Mouse (Mus musculus): ENCODE results near the gene Ranbp9.
A peak's percentile ranks its signal among the peaks of the same experiment; 100 is the strongest.
"Not testable (repeated sequence)": the region's sequence is repeated elsewhere in the genome, so short reads cannot be mapped to it uniquely, and the experiment has no call there.

The Ranbp9 gene

GRCm38 (mm10) chr13:43496660-43497059 is 15.6 kb upstream of the Ranbp9 start:
- peak; percentile 45 for DNase-seq (ENCODE audit: low read depth, low spot score)

DNA sequence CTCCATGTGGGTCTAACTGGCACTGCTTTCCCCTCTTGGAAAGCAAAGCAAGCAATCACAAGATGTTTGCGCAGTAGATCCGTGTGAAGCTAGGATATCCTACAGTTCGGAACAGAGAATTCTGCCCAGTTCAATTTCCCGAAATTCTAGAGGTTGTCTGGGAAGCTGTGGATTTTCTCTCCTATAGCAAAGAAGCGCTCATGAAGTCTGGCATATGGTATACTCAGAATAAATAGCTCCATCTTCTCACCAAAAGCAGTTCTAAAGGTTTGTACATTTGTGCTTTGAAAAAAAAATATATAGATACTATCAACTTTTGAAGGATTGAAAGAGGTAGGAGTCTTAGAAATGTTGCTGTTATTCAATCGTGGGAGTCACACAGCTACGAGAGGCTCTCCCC is 14.6 kb upstream of the Ranbp9 start:
- peak; percentile 66 for DNase-seq (ENCODE audit: low read depth, low spot score)

DNA sequence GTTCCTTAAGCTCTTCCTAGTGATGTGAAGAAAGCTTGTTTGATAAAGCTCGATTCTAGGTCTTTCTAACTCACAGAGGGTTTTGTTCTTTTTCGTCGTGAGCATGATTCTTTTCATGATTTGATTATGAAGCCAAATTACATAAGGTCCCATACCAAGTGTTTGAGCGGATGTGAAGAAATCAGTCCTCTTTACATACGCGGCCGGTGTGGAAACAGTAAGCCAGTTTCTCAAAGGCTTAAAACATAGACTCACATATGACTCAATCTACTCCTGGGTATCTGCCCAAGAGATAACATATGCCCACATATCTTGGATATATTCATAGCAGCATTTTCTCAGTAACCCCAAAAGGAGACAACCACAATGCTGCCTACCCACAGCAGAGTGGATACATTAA is 12.6 kb upstream of the Ranbp9 start:
- DNase-seq (ENCODE audit: low read depth, low spot score): peak; percentile 49

GRCm38 (mm10) chr13:43493058-43493481 is 12.0 kb upstream of the Ranbp9 start:
- peak; percentile 78 for DNase-seq (ENCODE audit: low read depth, low spot score)

- DNase-seq (ENCODE audit: low read depth, low spot score): peak; percentile 71
These were observed 5.6 kb upstream of the Ranbp9 start for GRCm38 (mm10) chr13:43486501-43487213.

DNA sequence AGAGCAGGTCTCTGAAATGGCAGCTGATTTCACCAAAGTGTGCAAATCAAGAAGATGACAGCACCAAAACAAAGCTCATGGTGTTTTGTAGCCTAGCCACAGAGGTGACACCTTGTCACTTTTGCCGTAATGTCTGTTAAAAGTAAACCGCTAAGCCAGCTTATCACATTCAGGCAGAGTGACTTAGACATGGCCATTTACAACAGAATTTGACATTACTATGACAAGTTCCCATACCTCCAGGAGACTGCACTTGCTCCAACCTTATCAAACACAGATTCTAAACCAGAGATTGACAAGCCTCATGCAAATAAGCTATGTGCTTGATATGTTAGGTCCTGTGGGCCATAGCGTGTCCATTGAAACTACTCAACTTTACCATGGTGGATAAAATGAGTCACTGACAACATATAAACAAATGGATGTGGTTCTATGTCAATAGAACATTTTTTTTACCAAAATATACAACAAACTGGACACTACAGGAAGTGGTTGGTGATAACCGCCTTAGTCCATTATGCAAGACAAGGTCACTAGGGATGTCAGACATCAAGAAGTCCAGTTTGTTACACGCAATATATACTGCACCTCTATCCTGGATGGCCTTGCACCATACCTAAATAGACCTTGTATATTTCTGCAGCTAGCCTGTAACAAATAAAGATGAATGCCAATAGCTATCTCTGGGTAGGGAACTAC is 4.3 kb upstream of the Ranbp9 start:
- no peak for DNase-seq (ENCODE audit: low read depth, low spot score)

GRCm38 (mm10) chr13:43482782-43483181 is 1.7 kb upstream of the Ranbp9 start:
- DNase-seq (ENCODE audit: low read depth, low spot score): no peak

DNA sequence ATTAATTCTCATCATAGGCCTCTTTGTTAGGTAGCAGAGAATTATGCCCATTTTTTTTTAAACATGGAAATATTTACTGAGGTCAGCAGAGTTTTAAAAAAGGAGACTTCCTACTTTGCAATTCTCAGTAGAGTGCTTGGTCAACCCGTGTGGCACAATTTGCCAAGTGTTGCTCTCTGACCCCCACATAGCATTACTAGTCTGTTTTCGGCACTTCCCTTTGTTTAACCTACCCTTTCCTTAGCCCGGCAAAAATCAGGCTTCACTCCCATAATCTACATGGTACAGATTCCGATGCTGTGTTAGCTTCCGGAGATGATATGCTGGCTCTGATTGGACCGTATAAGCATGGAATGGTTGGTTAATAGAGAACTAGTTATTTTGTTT is 770 bp upstream of the Ranbp9 start:
- peak; percentile 32 for DNase-seq (ENCODE audit: low read depth, low spot score)

GRCm38 (mm10) chr13:43480595-43480956 is 506 bp downstream of the Ranbp9 start:
- DNase-seq (ENCODE audit: low read depth, low spot score): no peak

DNA sequence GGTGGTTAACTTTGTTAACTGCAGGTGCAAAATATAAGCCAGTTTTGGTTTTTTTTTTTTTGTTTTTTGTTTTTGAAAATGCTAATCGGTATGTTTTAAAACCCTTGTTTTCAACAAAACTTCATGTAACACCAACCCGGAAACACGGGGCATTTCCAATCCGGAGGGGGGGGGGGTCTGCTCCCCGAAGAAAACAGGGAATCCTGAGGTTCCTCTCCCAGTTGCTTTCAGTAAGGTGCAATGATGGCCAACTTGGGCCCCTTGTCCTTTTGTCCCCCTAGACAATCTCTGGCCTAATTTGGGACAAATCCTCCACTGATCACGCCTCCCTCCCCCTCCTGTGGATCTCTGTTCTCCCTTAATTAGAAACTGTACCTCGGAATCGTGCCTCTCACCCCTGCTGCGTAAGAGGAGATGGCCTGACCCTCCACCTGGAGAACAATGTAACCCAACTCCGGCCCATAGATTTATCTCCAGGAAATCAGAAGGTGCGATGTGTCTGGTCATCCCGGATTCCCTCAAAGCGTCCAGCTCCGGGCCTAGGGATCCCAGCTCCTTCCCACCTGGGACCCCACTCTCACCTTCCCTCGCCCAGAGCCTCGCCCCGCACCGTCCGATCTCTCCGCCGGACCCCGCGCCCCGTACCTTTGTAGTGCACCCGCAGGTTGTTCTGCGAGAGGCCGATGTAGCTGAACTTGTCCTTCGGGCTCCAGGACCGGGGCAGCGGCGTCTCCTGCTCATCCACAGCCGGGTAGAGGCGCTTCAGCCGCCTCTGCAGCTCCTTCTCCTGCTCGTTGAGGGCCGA is 1.1 kb downstream of the Ranbp9 start:
- DNase-seq (ENCODE audit: low read depth, low spot score): peak; percentile 62

GRCm38 (mm10) chr13:43479024-43479705 is 1.9 kb downstream of the Ranbp9 start:
- DNase-seq (ENCODE audit: low read depth, low spot score): no peak

DNA sequence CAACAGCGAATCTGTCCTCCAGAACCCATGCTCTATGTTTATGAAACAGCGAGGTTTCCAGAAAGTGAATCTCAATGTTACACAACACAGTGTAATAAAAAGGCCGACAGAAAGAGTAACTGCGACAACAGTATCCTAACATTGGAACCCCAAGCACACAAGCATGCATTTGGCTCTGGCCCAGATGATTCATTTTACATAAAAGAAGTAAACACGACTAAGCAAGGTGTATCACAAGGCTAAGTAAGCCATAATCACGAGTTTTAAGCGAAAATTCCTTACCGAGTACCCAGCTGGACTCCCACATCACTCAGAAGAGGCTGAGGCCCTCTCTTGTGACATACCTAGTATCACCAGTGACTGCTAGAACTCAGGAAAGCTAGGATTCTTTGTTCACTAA is 2.5 kb downstream of the Ranbp9 start:
- DNase-seq (ENCODE audit: low read depth, low spot score): peak; percentile 71

- no peak for DNase-seq (ENCODE audit: low read depth, low spot score)
These were observed 3.9 kb downstream of the Ranbp9 start for GRCm38 (mm10) chr13:43477098-43477697.

DNA sequence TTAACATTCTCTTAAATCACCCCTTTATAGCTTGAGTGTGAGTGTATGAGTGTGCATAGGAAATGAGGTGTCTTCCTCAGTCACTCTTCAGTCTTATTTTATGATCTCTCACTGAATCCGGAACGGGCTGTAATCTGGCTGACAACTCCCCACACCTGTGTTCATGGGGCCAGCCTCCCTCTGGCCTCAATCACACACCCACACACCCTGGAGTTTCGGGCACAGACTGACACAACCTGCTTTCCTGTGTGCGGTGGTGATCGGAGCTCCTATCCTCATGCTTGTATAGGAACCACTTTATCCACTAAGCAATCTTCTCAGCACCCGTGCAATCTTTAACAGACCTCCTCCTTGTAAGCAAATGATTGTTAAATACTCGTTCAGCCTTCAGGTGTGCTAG is 4.9 kb downstream of the Ranbp9 start:
- no peak for DNase-seq (ENCODE audit: low read depth, low spot score)

GRCm38 (mm10) chr13:43474722-43475121 is 6.4 kb downstream of the Ranbp9 start:
- no peak for DNase-seq (ENCODE audit: low read depth, low spot score)

GRCm38 (mm10) chr13:43471861-43472260 is 9.2 kb downstream of the Ranbp9 start:
- not testable (repeated sequence) for DNase-seq (ENCODE audit: low read depth, low spot score)

GRCm38 (mm10) chr13:43469607-43470006 is 11.5 kb downstream of the Ranbp9 start:
- no peak for DNase-seq (ENCODE audit: low read depth, low spot score)

DNA sequence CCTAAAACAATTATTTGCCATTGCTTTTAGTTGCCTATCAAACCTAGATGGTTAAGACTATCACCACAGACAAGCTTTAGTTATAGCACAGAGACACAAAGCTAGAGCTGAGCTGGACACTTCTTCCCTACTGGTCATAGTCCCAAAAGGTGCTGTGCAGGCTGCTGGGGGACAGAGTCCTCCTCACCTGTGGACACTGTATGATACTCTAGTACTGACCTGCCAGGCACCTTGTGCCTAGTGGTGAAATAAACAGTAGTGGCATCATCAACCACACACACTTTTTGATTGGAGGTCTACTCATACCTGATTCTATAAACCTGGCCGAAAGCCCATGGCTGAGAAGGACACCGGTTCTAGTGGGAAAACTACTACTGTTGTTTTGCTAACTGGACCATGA is 16.5 kb downstream of the Ranbp9 start:
- no peak for DNase-seq (ENCODE audit: low read depth, low spot score)

GRCm38 (mm10) chr13:43457161-43457560 is 23.9 kb downstream of the Ranbp9 start:
- no peak for DNase-seq (ENCODE audit: low read depth, low spot score)

GRCm38 (mm10) chr13:43454431-43454830 is 26.7 kb downstream of the Ranbp9 start:
- no peak for DNase-seq (ENCODE audit: low read depth, low spot score)

DNA sequence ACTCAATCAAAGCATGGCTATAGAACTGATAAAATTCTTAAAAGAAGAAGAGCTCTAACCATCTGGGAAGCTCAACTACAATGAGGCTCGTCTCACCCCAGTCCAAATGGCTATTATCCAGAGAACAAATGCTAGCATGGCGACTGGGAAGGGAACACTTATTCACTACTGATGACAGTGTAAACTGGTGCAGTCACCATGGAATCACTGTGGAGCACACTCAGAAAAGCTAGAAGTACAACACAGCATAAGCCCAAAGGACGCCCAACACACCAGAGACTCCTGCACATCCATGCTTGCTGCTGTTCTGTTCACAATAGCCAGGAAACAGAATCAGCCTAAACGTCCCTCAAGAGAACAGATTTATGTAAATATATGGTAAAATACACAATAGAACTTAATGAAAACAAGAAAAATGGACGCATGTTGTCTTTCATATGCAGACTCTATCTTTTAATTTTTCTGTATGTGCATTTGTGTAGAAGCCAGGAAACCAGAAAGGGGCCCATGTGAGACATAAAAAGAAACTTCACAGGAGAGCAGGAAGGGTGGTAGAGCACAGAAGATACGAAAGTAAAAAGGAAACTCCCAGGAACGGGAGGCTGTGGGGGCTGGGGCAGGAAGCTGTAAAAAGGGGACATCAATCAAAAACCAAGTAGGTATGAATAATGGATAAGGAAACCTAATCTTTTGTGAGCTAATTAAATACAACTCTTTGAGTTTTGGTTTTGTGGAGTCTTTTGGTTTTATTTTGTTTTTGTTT is 28.1 kb downstream of the Ranbp9 start:
- DNase-seq (ENCODE audit: low read depth, low spot score): peak; percentile 36
